Mouse (Mus musculus) common myeloid progenitor, adult 5-6 weeks (primary cell): ENCODE data around the gene Mgea5. TPM values are rescaled to one million over a fixed set of nuclear protein-coding genes. Genes with fewer than 3 reads are reported as not detected.

ENCODE experiments used
- ATAC-seq: replicated peaks from 2 replicates; pipeline ENCODE4 v1.8.0; 2016; ENCODE audit warnings: low read depth, mild to moderate bottlenecking, moderate TSS enrichment, inconsistent platforms; ENCODE audit not compliant: poor library complexity, severe bottlenecking
- total RNA-seq: library from RNA; stranded (forward); fragments of 200-1000, 187-1606 nt; gene quantifications from 2 replicates; pipeline ENCODE4 v1.2.3, GENCODE M21; 2017

Gene Mgea5
- total RNA-seq, 1 experiment from 2014 or later: 182 TPM

GRCm38 (mm10) chr19:45751881-45752280 is 31.8 kb downstream of the Mgea5 start:
- ATAC-seq: no peak

GRCm38 (mm10) chr19:45749243-45750043 is 34.2 kb downstream of the Mgea5 start, which contains the start of gene Npm3:
Gene Npm3 (minus strand): TSS chr19:45749591.
- ATAC-seq: peak; percentile 61

GRCm38 (mm10) chr19:45748691-45749242 is 34.9 kb downstream of the Mgea5 start:
- 0 out of 2 replicates have a peak, but pooled peaks have one; percentile 11 for ATAC-seq

GRCm38 (mm10) chr19:45748206-45748605 is 35.4 kb downstream of the Mgea5 start:
- no peak for ATAC-seq

- ATAC-seq: peak; percentile 62
Measured at GRCm38 (mm10) chr19:45747028-45747867, 36.4 kb downstream of the Mgea5 start.

- peak; percentile 42 for ATAC-seq
Measured at GRCm38 (mm10) chr19:45746153-45747020, 37.2 kb downstream of the Mgea5 start.

GRCm38 (mm10) chr19:45745344-45746152 is 38.1 kb downstream of the Mgea5 start:
- ATAC-seq: no peak

GRCm38 (mm10) chr19:45743619-45744018 is 40.0 kb downstream of the Mgea5 start:
- no peak for ATAC-seq

GRCm38 (mm10) chr19:45742984-45743575 is 40.6 kb downstream of the Mgea5 start:
- ATAC-seq: no peak

- no peak for ATAC-seq
Measured at GRCm38 (mm10) chr19:45742218-45742983, 41.2 kb downstream of the Mgea5 start, which contains the start of gene Fgf8. Gene Fgf8 (minus strand): TSS chr19:45742915.

- ATAC-seq: no peak
Measured at GRCm38 (mm10) chr19:45741431-45742217, 42.0 kb downstream of the Mgea5 start.

GRCm38 (mm10) chr19:45740817-45741216 is 42.8 kb downstream of the Mgea5 start:
- no peak for ATAC-seq

- no peak for ATAC-seq
Measured at GRCm38 (mm10) chr19:45740233-45740632, 43.4 kb downstream of the Mgea5 start.

- no peak for ATAC-seq
Measured at GRCm38 (mm10) chr19:45738521-45738920, 45.1 kb downstream of the Mgea5 start.

- ATAC-seq: no peak
Measured at GRCm38 (mm10) chr19:45737846-45738484, 45.7 kb downstream of the Mgea5 start.

- 0 out of 2 replicates have a peak, but pooled peaks have one; percentile 27 for ATAC-seq
Measured at GRCm38 (mm10) chr19:45737208-45737845, 46.3 kb downstream of the Mgea5 start.
